Mouse (Mus musculus): ENCODE measurements at regions not wholly inside any gene's neighbourhood (a gene's known extent, or its start where the extent isn't known, plus 50 kb on each side); places are given as distances from the start of the nearest gene placed in this dataset.

GRCm38 (mm10) chr1:61318042-61318441, 320.6 kb upstream of the Pard3b start:
- no peak for DNase-seq (ENCODE audit: low spot score)

GRCm38 (mm10) chr1:61321513-61322145, 317.0 kb upstream of the Pard3b start:
- no peak for DNase-seq (ENCODE audit: low spot score)

- no peak for DNase-seq (ENCODE audit: low spot score)
These were observed 307.2 kb upstream of the Pard3b start for GRCm38 (mm10) chr1:61331456-61331855.

DNA sequence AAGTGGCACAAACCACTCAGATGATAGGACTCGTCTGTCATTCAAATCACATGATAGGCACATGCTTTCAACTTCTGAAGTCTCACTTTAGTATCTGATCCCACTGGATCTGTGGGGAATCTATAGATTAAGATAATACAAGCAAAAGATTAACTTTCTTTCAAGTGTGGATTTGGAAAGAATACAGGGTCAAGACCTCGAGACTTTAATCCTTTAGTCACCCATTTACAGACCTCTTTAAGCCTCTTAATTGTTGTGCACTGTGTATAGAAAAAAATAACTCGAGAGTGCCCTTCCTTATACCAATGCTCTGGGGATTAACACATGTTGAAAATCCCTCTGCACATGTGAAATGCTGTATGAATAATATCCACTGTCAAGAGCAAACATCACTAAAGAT, 306.7 kb upstream of the Pard3b start:
- no peak for DNase-seq (ENCODE audit: low spot score)

DNA sequence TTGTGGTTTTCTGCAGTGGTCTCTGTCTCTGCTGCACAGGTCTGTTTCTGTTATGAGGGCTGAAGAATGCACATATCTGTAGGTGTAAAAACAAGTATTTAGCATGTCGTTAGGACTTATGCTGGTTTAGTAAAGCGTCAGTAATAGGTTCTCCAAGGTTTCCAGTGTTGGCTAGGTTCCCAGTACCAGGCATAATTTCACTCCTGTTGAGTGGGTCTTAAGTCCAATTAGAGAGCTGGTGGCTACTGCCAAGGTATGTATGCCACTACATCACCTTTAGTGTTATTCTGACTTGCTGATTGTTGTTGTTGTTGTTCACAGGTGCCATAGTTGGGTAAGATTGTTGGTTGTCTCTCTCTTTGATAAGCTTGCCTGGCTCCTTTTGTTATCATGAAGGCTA, 302.3 kb upstream of the Pard3b start:
- no peak for DNase-seq (ENCODE audit: low spot score)

- peak; percentile 53 for DNase-seq (ENCODE audit: low spot score)
These were observed 285.7 kb upstream of the Pard3b start for GRCm38 (mm10) chr1:61352921-61353320.

- DNase-seq (ENCODE audit: low spot score): no peak
These were observed 285.1 kb upstream of the Pard3b start for GRCm38 (mm10) chr1:61353481-61353880.

DNA sequence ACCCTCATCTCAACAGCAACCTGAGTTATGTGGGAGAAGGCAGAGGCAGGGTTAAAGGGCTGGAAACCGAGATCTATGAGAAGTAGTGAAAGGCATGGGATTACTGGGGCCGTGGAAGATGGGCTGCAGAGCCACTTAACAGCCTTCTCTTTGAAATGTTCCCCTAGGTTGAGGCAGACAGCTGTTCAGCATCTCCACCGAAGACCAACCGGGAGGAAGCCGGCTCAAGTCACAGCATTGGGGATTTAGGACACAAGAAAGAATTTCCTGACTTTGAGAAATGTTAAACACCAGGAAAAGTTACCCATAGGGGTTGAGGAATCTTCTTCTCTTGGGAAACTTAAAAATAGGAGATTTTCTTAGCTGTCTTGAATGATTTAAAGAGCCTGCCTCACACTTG, 283.4 kb upstream of the Pard3b start:
- no peak for DNase-seq (ENCODE audit: low spot score)

GRCm38 (mm10) chr1:61359011-61359930, 279.4 kb upstream of the Pard3b start:
- DNase-seq (ENCODE audit: low spot score): no peak

DNA sequence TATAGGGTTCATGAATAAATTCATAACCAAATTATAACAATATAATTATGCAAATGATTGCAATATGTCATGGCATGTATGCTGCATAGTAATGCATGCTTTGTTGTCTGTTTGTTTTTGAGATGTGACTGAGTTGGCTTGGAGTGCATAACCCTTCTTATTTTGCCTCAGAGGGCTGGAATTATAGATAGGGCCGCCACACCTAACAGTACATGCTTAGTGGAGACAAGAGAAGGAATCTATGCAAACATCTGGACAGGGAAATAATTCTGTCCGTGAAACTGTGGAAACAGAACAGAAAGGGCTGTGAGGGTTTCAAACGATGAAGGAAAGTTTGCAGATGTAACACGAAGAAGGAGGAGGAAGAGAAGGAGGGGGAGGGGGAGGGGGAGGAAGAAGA, 266.0 kb upstream of the Pard3b start:
- DNase-seq (ENCODE audit: low spot score): no peak

GRCm38 (mm10) chr1:61373661-61374491, 264.7 kb upstream of the Pard3b start:
- DNase-seq (ENCODE audit: low spot score): peak; percentile 88

- DNase-seq (ENCODE audit: low spot score): no peak
These were observed 262.2 kb upstream of the Pard3b start for GRCm38 (mm10) chr1:61376417-61376816.

DNA sequence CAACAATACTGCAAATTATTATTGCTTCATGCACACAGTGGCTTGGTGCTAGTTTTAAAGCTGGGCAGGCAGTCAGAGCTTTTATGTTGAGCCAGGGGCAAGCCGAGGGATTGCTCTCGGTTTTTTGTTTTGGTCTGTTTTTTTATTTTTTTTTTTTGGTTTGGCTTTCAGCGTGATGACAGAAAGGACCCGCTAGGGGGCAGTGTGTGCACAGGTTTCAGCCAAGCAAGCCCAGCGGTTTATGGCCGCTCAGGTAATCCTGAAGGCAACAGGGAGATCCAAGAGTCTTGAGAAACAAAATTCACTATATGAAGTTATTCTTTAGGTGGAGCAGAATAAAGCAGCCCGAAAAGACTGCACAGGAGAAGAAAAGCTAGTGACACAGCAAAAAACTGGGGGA, 261.6 kb upstream of the Pard3b start:
- peak; percentile 68 for DNase-seq (ENCODE audit: low spot score)

DNA sequence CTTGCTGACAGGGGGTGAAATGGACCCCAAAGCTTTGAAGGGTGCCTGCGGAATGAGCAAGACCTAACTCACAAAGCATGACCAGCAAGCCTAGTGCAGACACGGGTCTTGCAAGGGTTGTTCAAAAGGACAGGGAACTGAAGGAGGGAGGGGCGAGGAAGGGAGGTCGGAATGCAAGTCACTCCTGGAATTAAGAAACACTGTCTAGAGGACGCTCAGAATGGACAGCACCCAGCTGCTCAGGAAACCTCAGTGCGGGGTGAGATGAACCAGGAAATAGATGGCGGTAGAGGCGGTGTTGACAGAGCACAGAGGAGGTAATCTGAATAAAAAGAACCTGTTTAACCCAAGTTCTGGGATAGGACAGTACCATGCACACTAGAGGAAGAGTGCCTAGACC, 260.4 kb upstream of the Pard3b start:
- DNase-seq (ENCODE audit: low spot score): no peak

GRCm38 (mm10) chr1:61379771-61380517, 258.7 kb upstream of the Pard3b start:
- no peak for DNase-seq (ENCODE audit: low spot score)

GRCm38 (mm10) chr1:61387587-61387986, 251.0 kb upstream of the Pard3b start:
- no peak for DNase-seq (ENCODE audit: low spot score)

DNA sequence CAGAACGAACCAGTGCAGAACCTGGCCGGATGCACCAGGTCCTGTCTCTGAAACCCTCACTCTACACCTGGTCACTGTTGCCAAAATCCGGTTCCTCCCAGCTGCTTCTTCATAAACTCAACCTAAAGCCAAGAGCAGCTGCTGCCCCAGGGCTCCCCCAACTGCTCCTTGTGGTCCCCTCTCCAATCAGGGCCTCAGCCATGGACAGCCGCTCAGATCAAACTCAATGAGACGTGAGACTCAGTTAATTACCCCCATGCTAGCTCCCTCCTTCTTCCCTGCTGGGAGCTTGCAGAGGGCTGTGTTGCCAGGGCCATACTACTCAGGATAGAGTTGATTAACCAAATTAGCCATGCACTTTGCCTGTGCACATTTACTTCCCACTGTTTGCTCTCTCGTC, 240.8 kb upstream of the Pard3b start:
- no peak for DNase-seq (ENCODE audit: low spot score)

GRCm38 (mm10) chr1:61402339-61402738, 236.3 kb upstream of the Pard3b start:
- DNase-seq (ENCODE audit: low spot score): no peak

- no peak for DNase-seq (ENCODE audit: low spot score)
These were observed 231.4 kb upstream of the Pard3b start for GRCm38 (mm10) chr1:61407201-61407600.

DNA sequence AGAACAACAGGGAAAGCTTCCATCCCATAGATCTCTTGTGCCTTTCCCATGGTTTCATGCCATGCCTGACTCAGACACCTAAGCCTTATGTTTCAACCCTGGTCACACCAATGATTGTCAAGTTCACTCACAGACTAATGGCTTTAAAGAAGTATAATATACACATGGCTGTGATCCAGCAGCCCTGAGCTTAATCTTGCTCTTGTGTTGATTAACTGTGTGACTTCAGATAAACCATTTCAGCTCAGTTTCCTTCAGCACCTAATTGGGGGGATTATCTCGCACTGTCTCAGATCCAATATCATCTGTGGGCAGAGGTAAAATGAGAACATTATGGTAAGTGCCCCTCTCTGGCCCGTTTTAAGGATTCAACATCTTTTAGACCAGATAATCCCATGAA, 223.9 kb upstream of the Pard3b start:
- DNase-seq (ENCODE audit: low spot score): no peak

DNA sequence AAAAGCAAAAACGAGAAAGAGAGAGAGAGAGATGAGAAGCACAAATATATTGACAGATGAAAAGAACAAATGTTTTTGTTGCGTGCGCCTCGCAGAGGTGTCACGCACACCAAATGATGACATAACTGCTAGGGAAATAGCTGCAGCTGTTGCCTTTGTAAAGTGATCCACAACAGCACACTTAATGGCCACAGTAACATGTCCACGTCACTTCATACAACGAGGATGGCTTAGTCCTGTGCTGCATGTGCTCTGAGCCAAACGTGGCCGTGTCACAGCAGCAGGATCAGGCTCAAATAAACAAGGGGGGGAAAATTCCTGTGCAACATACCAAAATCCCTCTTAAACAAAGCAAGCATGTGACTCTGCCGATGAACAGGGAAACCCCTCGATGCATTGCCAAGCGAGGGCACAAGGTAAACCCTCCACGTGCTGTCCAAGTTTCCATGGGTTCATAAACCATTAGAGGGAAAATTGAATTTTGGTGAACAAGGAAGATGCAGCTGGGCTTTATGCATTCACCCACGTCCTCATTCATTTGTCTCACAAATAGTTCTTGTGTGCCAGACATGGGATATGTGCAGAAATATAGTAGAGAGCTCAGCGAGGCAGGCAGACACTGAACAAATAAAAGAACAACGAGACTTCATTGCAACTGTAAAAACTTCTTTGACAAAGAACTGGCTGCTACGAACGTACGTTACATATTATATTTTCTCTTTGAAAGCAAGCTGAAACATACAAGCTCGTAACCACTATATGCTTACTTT, 223.0 kb upstream of the Pard3b start:
- no peak for DNase-seq (ENCODE audit: low spot score)
